Mouse (Mus musculus) spleen, adult 2 months (tissue): Measurements from ENCODE around the gene Ablim1.

ENCODE experiments used
- CTCF ChIP-seq: fragments of 200-500 bp; IDR thresholded peaks from 2 replicates; pipeline ENCODE4 v1.5.1; 2011; ENCODE audit warnings: mild to moderate bottlenecking, inconsistent platforms; ENCODE audit not compliant: insufficient read depth, insufficient read length, insufficient replicate concordance; ENCODE audit errors: extremely low read depth
- POLR2A ChIP-seq: fragments of 200-500 bp; IDR thresholded peaks from 2 replicates; pipeline ENCODE4 v1.6.1; 2011; ENCODE audit warnings: low read depth, low read length, inconsistent platforms

- TF ChIP-seq CTCF (no peak), POLR2A (no peak)
Measured at GRCm38 (mm10) chr19:57088804-57089369, 225.8 kb downstream of the Ablim1 start.
